9 mouse cellular contexts compared by ENCODE assay signal in the genomic region with DNA sequence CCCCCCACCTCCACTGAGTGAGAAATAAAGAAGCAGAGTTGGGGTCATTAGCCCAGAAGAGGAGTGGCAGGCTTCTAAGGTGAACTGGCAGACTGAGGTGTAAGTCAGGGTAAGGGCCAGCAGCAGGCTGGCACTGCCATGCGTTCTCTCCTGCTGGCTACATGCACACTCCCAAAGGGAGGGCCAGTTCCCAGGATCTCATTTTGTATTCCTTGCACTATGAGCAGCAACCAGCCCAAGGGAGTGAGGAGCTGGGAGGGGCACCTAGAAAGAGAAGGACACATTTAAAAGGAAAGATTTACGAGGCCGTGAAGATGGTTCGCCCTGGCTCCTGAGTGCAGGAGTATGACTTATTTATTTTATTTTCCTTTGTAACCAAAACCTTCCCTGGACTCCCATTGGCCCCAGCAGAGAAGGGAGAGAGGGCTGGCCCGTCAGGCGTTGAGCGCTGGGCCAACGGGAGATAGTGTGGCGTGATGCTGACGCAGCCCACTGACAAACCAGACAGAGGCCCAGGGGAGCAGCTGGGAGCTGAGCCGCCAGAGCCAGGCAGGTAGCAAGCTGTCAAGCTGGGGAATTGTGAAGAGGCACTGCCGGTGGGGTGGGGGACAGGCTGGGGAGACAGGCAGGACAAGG.
DNase-seq lines count a peak whose midpoint lies in the region; ATAC-seq and TF ChIP-seq lines count a peak whose summit lies in the region.
"Had no signal": no experiment of that assay in that cellular context is flagged by ENCODE, and none has a peak within 500 bp of the region (broad histone marks: within the 10 kb centered on the region; RNA-seq: fewer than 3 reads in every experiment).

No protein-coding gene starts in this region.

- no peak overlapping the region for H3K4me3 ChIP-seq in forebrain, embryonic 16.5 days (replicated peaks; ENCODE audit: low read length)
- no peak overlapping the region for H3K4me3 ChIP-seq in forebrain, postnatal 0 days (ENCODE audit: low read depth, low read length)
- no peak overlapping the region for H3K4me3 ChIP-seq in midbrain, embryonic 10.5 days
- no peak overlapping the region for H3K4me3 ChIP-seq in midbrain, embryonic 11.5 days (ENCODE audit: low read depth, low read length)
- H3K4me3 ChIP-seq in intestine, embryonic 14.5 days (ENCODE audit: low read depth, low read length): no peak overlapping the region
- H3K4me3 ChIP-seq: embryonic facial prominence, embryonic 13.5 days had no signal

- no peaks in the 10 kb centered on the region for H3K9me3 ChIP-seq in forebrain, embryonic 16.5 days (ENCODE audit: control insufficient read depth, low read length)
- H3K9me3 ChIP-seq in forebrain, postnatal 0 days (ENCODE audit: low read length): no peaks in the 10 kb centered on the region
- H3K9me3 ChIP-seq in midbrain, embryonic 10.5 days (replicated peaks): no peaks in the 10 kb centered on the region
- no peaks in the 10 kb centered on the region for H3K9me3 ChIP-seq in midbrain, embryonic 11.5 days (ENCODE audit: control insufficient read depth, low read length)
- H3K9me3 ChIP-seq in intestine, embryonic 14.5 days (ENCODE audit: control insufficient read depth, low read length): no peaks in the 10 kb centered on the region
- H3K9me3 ChIP-seq: embryonic facial prominence, embryonic 13.5 days had no signal

- H3K4me1 ChIP-seq in forebrain, embryonic 16.5 days (replicated peaks; ENCODE audit: control insufficient read depth, insufficient read depth, low read length): no peaks in the 10 kb centered on the region
- no peaks in the 10 kb centered on the region for H3K4me1 ChIP-seq in forebrain, postnatal 0 days (ENCODE audit: insufficient read depth)
- H3K4me1 ChIP-seq in midbrain, embryonic 10.5 days: peaks cover 6% of the 10 kb centered on the region; the same call in 1 of the 2 replicates
- H3K4me1 ChIP-seq in midbrain, embryonic 11.5 days (ENCODE audit: control insufficient read depth, insufficient read depth, low read length): no peaks in the 10 kb centered on the region
- H3K4me1 ChIP-seq in intestine, embryonic 14.5 days (replicated peaks; ENCODE audit: control insufficient read depth, insufficient read depth, low read length): no peaks in the 10 kb centered on the region
- H3K4me1 ChIP-seq: embryonic facial prominence, embryonic 13.5 days had no signal

- H3K36me3 ChIP-seq in forebrain, embryonic 16.5 days (ENCODE audit: control insufficient read depth, insufficient read depth): no peaks in the 10 kb centered on the region
- no peaks in the 10 kb centered on the region for H3K36me3 ChIP-seq in forebrain, postnatal 0 days (ENCODE audit: insufficient read depth)
- no peaks in the 10 kb centered on the region for H3K36me3 ChIP-seq in midbrain, embryonic 10.5 days
- H3K36me3 ChIP-seq in midbrain, embryonic 11.5 days (ENCODE audit: control insufficient read depth, insufficient read depth, low read length): no peaks in the 10 kb centered on the region
- no peaks in the 10 kb centered on the region for H3K36me3 ChIP-seq in intestine, embryonic 14.5 days (ENCODE audit: control insufficient read depth, insufficient read depth, low read length)
- H3K36me3 ChIP-seq: embryonic facial prominence, embryonic 13.5 days had no signal

- TF ChIP-seq CTCF in forebrain, postnatal 0 days (IDR thresholded peaks at IDR 0.05; ENCODE audit: low read depth): no peak

- no peaks in the 10 kb centered on the region for H3K27me3 ChIP-seq in forebrain, embryonic 16.5 days (replicated peaks; ENCODE audit: control insufficient read depth, insufficient read depth, low read length)
- H3K27me3 ChIP-seq in forebrain, postnatal 0 days (ENCODE audit: insufficient read depth, low read length): no peaks in the 10 kb centered on the region
- H3K27me3 ChIP-seq in midbrain, embryonic 10.5 days (ENCODE audit: low read depth, poor library complexity, severe bottlenecking): no peaks in the 10 kb centered on the region
- H3K27me3 ChIP-seq in midbrain, embryonic 11.5 days (ENCODE audit: control insufficient read depth, insufficient read depth, low read length): no peaks in the 10 kb centered on the region
- H3K27me3 ChIP-seq in intestine, embryonic 14.5 days (replicated peaks; ENCODE audit: control insufficient read depth, insufficient read depth, low read length): no peaks in the 10 kb centered on the region
- H3K27me3 ChIP-seq: embryonic facial prominence, embryonic 13.5 days had no signal

- H3K27ac ChIP-seq in forebrain, embryonic 16.5 days (ENCODE audit: low read length): no peak overlapping the region
- no peak overlapping the region for H3K27ac ChIP-seq in forebrain, postnatal 0 days (ENCODE audit: low read depth, low read length)
- H3K27ac ChIP-seq in midbrain, embryonic 10.5 days (replicated peaks): peak overlapping the region; percentile 10
- no peak overlapping the region for H3K27ac ChIP-seq in midbrain, embryonic 11.5 days (ENCODE audit: low read depth, low read length)
- H3K27ac ChIP-seq in intestine, embryonic 14.5 days (ENCODE audit: low read depth): 0 out of 2 replicates have a peak overlapping the region, but pooled peaks have one; percentile 7
- H3K27ac ChIP-seq: embryonic facial prominence, embryonic 13.5 days had no signal

- ATAC-seq in forebrain, embryonic 16.5 days: peak; percentile 40; the same call in 1 of the 2 replicates
- no peak for ATAC-seq in forebrain, postnatal 0 days
- no peak for ATAC-seq in midbrain, embryonic 11.5 days (ENCODE audit: low FRiP score)
- ATAC-seq in intestine, embryonic 14.5 days (replicated peaks; ENCODE audit: low FRiP score, low TSS enrichment, low read depth): peak; percentile 58
- ATAC-seq in monocyte, adult 5-6 weeks (replicated peaks; ENCODE audit: insufficient number of reproducible peaks, low FRiP score, low TSS enrichment, poor library complexity, severe bottlenecking): no peak

- H3K4me2 ChIP-seq in forebrain, embryonic 16.5 days (ENCODE audit: low read length): no peak overlapping the region
- no peak overlapping the region for H3K4me2 ChIP-seq in forebrain, postnatal 0 days (ENCODE audit: low read depth)
- H3K4me2 ChIP-seq in midbrain, embryonic 11.5 days: no peak overlapping the region
- H3K4me2 ChIP-seq in intestine, embryonic 14.5 days (ENCODE audit: low read length): peak overlapping the region; percentile 16; the same call in 1 of the 2 replicates
- H3K4me2 ChIP-seq: embryonic facial prominence, embryonic 13.5 days had no signal

- no peak overlapping the region for H3K9ac ChIP-seq in forebrain, embryonic 16.5 days (replicated peaks; ENCODE audit: low read depth, low read length)
- H3K9ac ChIP-seq in forebrain, postnatal 0 days: no peak overlapping the region
- no peak overlapping the region for H3K9ac ChIP-seq in midbrain, embryonic 11.5 days (ENCODE audit: low read length)
- no peak overlapping the region for H3K9ac ChIP-seq in intestine, embryonic 14.5 days (ENCODE audit: low read length)
- H3K9ac ChIP-seq: embryonic facial prominence, embryonic 13.5 days had no signal

- WGBS in forebrain, embryonic 16.5 days: 63% methylated on average over 12 of the region's 12 CpGs
- WGBS in forebrain, postnatal 0 days: 54% methylated on average over 12 of the region's 12 CpGs
- 59% methylated on average over 12 of the region's 12 CpGs for WGBS in midbrain, embryonic 10.5 days
- 56% methylated on average over 12 of the region's 12 CpGs for WGBS in midbrain, embryonic 11.5 days
- 26% methylated on average over 12 of the region's 12 CpGs for WGBS in intestine, embryonic 14.5 days

- DNase-seq in forebrain, postnatal 0 days: no peak
- DNase-seq in midbrain, embryonic 10.5 days (ENCODE audit: low spot score): no peak
- DNase-seq in midbrain, embryonic 11.5 days (ENCODE audit: low spot score, missing footprints): no peak
- no peak for DNase-seq in intestine, embryonic 14.5 days (ENCODE audit: low spot score)
- peak; percentile 56 for DNase-seq in right cerebral cortex, postnatal 25 days
- no peak for DNase-seq in frontal cortex, postnatal 10 days (ENCODE audit: low spot score in 2 of 2)

Comparison
In these comparisons a context has a peak if more than half of its experiments do, and no peak if none do; other contexts are left out.
1. ATAC-seq: peak in forebrain, embryonic 16.5 days (single experiment) and intestine, embryonic 14.5 days (single experiment); none in forebrain, postnatal 0 days (single experiment), midbrain, embryonic 11.5 days (single experiment) and monocyte, adult 5-6 weeks (single experiment).
2. H3K27ac ChIP-seq: peak in midbrain, embryonic 10.5 days (single experiment) and intestine, embryonic 14.5 days (single experiment); none in forebrain, embryonic 16.5 days (single experiment), forebrain, postnatal 0 days (single experiment) and midbrain, embryonic 11.5 days (single experiment).